Mouse (Mus musculus) thymus, postnatal 14 days (tissue): ENCODE data around the gene Cytip.

Experiments
- DNase-seq: peaks from one replicate; pipeline ENCODE4 v3.0.0; 2021

Gene Cytip

DNA sequence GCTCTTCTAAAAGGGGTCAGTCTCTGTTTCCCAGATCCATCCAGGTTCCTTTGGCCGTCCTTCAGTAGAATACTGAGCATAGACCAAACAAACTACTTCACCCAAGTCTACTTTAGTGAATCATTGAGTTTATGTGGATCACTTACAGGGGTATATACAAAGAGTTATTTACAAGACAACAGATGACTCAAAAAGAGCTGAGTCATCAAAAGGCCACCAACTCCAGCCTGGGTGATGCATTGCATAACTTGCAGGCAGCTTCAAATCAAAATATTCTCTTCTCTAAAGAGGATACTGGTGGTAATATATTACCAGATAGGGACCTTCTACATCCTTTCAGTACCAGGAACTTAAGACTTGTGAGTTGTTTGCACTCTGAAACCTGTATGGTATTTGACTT lies 108.9 kb downstream of the Cytip start:
- no peak for DNase-seq

DNA sequence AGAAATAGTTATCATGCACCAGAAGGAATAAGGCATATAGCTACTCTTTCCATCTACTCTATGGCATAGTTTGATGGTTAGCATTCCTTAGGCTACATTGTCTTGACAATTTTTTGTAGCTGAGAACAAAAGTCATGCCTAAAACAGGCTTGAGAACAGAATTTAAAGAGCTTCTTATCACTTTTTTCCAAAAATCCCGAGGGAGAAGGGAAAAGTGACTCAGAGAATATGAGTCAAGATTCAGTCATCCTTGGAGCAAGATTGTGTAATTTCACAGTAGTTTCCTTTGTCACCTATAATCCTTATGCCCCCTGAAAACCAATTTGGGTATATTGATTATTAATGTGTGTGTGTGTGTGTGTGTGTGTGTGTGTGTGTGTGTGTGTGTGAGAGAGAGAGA lies 115.5 kb downstream of the Cytip start:
- DNase-seq = no peak
